Mouse (Mus musculus) c-Kit-positive CD71-negative TER-119-negative erythroid progenitor cells, embryonic 14.5 days (primary cell): ENCODE results near the gene Dst.

Experiments
- DNase-seq: peaks from one replicate; pipeline ENCODE4 v3.0.0-alpha.2; 2013; ENCODE audit warnings: low read depth

Dst gene

DNA sequence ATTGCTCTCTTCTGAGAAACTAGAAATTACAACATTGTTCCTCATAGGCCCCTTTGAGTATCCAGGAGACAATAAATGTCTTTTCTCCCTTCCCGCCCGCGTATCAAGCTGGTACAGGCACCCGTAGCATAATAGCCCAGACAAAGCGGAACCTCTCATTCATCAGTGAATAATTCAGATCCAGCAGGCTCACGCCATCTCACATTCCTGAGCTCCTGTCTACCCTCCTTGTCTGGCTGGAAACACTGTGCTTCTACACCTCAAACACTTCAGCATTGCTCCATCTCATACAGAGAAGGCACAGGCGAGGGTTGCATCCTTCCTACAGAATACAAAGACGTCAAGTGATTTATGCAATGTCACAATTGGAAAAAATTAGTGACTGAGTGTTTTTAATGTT is 23.8 kb downstream of the Dst start:
- DNase-seq = no peak

DNA sequence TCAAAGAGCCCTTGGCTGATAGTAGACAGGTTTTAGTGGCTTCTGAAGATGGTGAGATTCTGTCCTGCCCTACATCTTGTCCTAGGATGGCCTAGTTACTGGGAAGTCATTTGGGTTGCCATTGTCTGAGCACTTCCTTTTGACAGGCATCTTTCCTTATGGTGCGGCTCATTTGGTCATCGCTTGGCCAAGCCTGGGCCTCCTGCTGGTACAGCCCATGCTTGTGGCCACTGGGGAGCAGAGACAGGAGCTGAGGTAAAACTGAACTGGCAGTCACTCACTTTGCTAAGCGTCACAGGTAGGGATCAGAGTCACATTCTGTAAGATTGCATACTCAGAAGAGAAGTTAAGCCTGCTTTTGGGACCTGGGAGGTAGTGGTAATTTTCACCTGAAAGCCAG is 24.2 kb downstream of the Dst start:
- no peak for DNase-seq

DNA sequence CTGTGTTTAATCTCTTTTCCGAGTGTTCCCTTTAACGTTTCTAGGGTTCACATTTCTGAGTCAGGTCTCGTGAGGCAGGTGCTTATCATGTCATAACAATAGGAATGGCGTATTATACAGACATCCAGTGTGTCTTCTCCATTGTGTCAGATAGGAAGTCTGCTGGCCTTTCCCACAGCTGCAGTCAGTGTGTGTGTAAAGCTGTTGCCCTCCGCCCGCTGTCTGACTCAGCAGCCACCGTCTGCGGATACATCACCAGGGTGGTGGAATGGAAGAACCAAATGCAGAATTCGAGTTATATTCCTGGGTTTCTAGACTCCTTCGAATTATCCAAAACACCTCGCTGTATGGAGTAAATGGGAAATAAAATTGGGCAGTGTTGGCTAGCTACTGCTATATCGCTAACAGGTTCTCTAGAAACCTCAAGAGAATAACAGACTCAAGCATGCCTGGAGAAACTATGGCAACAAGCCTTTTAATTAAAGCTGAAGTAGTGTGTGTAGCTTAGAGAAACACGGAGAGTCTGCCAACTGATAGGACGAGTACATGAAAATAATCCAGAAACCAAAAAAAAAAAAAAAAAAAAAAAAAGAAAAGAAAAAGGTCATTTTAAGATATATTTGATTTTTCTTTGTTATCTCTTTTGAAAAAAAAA is 24.9 kb downstream of the Dst start:
- no peak for DNase-seq

DNA sequence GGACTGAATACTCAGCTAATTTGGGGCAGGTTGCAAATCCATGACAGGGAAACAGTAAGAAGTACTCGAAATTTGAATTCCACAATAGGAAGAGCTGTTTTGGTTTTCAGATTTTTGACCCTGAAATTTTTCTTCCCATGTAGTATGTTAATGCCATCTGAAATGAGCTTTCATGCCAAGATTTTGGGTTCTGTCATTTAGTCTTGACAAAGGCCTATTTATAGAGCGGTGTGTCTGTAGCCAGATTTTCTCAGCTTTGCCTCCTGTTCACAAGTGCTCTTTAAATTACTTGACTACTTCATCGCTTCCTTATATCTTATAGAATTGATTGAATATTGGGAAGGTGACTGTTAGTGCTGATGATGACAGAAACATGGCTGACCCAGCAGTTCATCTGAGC is 27.9 kb downstream of the Dst start:
- no peak for DNase-seq

DNA sequence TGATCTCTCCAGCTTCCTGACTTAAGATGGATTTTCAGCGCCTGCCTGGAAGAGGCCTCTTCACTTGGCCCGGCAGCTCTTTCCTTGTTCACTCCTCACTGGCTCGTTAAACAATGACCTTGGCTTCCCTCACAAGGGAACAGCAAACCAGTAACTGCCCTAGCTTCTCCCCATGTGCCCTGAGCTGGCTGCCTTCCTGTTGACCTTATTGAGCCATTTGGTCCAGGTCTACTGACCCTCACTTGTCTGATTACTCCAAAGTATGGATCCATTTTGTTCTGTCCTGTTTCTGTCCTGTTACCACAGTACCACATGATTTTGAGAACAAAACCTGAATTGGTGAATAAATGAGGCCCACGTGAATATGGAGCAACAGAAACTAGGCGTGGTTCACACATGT is 31.8 kb downstream of the Dst start:
- no peak for DNase-seq

DNA sequence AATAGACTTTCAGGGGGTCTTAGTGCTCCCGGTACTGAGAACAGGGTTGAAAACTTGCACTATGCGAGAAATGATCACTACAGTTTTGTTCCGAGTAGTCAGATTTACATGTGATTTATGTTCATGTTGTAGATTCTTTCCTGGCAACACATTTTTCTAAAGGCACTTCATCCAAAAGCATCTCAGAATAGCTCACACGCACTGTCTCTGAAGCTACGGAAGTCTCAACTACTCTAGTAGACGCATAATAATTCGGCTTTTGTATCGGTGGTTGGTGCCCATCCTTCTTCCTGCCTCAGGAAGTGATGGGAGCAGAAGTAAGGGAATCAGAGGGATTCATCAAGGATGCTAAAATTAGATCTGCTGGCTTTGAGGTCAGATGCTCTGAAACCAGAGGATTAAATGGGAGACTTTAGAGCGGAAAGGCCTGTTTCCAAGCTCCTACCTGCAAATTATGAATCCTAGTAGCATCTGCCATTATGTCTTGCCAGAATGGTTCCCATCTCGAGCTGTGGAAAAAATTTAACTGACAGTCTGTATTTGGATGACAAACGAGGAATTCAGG is 32.4 kb downstream of the Dst start:
- DNase-seq = no peak

DNA sequence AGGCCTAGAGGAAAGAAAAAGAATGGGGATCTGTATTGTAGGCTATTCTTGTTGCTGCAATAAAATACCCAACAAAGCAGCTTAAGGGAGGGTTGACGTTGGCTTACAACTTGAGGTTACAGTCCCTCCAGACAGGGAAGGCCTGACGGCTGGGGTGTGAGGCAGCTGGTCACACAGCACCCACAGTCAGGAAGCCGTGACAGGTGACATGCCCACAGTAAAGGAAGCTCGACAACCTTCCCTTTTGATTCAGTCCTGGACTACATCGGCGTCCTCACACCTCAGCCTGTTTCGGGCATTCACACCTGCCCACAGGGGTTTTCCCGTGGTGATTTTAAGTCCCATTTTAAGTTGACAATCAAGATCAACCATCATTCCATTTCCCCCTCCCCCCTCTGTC is 34.6 kb downstream of the Dst start:
- DNase-seq = no peak

DNA sequence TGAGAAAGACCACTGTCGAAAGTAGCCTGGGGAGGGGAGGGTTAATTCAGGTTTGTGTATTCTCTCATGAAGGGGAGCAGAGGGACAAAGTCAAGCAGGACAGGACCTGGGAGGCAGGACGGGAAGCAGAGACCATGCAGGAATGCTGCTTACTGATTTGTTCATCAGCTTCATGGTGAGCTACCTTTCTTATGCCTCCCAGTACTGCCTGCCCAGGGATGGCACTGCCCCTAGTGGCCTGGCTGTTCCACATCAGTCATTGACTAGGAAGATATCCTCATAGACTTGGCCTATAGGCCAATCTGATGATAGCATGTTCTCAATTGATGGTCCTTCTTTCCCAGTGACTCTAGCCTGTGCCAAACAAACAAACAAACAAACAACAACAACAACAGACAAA is 35.9 kb downstream of the Dst start:
- no peak for DNase-seq

DNA sequence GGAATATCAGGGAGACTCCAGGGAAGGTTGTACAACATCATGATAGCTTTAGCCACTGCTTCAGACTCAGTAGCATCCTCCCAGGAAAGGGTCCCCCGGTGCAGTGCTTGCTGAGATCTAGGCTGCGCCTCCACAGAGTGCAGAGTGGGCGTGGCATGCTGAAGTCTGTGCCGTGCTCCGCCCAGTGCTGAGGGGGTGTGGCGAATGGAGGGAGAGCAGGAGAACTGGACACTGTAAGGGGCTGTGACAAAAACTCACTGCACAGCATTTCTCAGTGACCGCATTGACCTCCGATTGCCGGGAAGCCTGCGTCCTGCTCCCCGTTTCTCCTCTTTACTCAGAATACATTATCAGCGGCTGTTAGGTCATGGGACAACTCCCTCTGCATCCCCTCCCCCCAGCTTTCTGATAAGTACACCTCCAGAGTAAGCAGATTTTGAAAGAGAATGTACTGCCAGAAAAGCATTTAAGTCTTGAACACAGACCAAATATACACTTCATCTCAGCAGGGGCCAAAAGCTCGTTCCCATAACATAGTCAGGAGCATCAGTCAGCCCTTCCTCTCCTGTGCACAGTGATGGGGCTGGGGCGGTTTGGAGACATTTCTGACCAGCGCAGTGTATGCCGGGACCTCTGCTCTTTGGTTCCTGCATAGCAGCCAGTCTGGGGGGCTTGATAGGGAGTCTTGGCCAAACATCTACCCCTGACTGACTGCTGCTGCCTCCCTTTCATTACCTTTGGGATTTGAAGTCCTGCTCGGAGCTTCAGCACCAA is 37.1 kb downstream of the Dst start:
- no peak for DNase-seq

DNA sequence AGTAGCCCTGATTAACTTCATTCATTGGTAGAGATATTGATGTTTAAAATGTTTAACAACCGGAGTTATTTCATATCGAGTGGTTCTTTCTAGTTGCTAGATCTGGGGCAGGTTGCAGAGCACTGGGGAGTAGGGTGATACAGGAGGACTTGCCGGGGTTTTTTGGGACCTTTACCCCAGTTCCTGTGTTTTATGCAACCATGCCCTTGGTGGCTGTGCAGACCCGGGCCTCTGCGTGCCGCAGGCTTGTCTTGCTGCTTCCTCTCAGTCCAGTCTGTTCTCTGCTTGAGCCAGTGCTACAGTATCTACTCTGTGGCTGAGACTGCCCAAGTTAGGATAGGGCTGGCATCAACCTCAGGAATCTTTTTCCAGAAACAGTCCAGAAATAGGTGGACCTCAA is 37.7 kb downstream of the Dst start:
- DNase-seq = no peak

DNA sequence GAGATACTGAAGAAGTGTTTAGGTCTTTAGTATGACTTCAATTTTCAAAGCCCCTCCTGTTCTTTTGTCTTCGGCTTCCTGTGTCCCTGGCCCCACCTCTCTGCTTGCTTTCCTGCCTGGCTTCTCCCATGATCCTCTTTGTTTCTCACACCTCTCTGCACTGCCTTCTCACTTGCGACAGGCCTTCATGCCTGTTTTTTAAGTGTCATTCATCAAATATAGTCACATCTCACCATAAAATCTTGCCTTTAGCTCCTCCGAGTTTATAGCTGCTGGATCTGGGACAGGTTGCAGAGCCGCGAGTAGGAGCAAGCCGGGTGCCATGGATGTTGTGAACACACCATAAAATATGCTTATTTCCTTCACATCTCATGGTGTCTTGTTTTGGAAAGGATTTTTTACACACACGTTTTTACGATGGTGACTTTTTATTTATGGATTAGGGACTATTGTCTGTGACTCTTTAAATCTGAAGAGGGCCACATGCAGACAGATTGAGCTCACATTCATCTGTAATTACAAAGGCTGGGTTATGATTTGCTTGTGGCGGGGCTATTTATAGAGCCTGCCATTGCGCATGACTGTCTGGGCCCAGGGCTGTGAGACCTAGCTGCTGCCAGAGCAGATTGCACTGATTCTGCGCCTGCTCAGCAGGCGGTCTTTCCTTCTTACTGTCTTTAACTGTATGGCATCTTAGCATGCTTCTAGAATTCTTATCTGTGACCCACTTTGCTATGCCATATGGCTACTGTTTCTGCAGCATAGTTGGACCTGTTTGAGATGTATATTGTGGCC is 38.8 kb downstream of the Dst start:
- DNase-seq = no peak

DNA sequence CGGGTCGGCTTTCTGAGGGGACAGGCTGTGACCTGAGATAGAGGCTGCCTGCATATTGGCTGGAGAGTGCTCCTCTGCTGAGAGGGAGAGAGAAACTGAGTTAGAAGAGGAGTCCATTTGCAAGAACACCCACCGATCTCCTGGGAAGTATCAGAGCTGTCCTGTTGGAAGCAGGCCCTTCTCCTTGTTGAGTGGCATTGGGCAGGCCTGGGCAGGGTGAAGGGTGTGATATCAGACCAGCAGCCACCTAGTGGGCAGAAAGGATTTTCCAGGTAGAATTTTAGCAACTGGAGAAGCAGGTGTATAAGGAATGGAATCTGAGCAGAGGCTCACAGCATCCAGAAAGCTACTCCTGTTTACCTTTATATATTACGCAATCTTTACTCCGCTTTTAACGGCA is 39.8 kb downstream of the Dst start:
- DNase-seq = no peak

DNA sequence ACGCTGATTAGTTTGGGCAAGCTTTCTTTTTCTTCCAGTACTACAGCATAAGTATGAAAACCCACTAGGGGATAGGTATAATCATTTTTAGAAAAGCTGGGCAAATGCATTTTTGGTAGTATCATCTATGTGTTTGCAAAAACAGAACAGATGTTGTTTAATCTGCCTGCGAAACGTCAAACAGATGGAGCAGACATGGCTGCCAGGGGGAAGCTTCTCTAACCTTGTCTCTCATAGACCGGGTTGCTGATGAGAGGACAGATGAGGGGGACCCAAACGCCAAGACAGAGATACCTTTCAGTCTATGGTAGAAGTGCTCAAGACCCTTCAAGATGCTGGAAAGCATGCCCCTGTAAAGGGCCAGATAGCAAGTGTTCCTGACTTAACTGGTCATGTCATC is 40.5 kb downstream of the Dst start:
- DNase-seq = no peak

DNA sequence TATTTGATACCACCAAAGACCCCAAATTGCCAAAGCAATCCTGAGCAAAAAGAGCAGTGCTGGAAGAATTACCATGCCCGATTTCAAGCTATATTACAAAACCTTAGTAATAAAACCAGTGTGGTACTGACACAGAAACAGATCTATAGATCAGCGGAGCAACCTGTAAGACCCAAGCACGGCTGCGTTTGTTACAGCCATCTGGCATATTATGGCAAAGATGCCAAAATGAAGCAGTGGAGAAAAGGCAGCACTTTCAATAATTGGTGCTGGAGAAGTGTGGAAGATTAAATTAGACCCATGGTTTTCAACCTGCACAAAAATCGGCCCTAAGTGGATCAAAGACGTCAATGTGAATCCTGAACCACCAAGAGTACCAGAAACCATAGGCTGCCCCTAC is 47.6 kb downstream of the Dst start:
- DNase-seq = no peak

DNA sequence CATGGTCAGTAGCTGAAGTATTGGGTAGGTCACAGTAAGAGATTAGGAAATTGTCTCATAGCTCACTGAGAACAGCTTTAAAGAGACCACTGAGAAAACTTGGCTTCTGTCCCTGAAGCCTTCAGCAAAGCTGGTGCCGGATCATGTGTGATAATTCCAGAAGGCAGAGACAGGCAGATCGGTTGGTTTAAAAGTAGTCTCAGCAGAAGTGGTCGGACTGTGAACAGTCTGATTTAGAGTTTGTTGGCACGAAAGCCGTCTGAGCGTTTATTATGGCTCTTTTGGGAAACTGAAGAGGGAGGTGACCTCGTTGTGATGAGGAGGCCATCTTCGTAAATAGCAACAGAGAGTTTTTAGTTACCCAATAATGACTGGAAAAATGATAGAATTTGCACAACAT is 52.4 kb downstream of the Dst start:
- DNase-seq = no peak

DNA sequence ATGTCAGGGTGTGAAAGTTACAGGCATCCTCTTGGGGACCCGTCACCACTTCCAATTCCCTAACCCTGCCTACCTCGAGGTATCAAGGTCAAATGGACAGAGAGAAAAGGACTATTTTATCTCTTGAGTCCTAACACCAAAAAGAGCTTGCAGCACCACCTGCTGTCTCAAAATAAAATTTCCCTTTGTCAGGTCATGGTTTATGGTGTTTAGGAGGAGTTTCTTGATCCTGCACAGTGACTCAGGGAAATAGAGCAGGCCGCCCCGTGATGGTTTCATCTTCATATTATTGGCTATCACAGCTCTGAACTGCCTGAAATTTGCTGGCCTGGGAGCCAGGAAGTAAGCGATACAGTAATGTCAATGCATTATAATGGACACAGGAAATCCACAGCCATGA is 56.6 kb downstream of the Dst start:
- DNase-seq = peak; percentile 30

DNA sequence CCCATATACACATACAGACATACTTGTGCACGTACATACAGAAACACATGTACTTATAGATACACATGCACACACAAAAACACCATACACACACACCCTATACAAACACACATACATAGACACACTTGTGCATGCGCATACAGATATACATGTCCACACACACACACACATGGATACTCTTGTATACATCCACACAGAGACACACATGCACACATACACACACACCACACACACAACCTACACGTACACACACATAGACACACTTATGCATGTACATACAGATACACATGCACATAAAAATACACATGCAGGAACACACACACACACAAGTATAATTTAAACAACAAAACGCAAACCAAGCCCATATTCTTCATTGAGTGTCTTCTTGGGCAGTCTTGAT is 57.8 kb downstream of the Dst start:
- no peak for DNase-seq

DNA sequence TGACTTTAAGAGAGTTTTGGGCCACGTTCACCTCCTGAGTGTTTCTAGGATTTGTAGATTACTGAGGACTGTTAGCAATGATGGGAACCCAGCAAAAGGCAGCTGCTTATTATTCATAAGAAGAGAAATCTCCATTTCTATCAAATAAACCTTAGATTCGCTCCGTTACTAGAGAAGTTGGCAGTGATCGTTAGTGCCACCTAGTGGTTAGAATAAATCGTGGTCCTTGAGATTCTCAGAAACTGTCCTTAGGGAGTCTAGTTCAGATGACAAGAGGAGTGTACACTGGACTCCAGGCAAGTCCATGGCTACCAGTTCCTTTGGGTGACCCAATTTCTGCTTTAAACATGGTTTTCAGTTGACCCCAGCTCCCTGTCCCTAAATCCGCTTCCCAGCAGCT is 58.3 kb downstream of the Dst start:
- DNase-seq = peak; percentile 39

DNA sequence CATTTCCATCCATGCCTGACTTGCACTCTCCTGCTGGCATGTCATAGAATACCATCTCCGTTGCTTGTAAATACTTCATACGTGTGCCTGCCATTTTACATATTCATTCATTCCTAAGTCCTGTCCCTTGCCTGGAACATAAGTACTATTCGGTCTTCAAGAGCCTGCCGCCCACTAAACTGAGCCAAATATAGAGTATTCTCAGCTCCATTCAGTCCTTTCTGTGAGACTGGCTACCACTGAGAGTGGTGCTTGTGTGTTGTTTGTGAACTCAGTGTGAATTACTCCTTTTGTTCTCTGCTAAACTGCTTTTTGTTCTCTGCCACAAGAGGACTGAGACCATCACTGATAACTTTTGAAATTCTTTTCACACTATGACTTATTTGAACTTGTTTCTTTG is 59.2 kb downstream of the Dst start:
- no peak for DNase-seq

DNA sequence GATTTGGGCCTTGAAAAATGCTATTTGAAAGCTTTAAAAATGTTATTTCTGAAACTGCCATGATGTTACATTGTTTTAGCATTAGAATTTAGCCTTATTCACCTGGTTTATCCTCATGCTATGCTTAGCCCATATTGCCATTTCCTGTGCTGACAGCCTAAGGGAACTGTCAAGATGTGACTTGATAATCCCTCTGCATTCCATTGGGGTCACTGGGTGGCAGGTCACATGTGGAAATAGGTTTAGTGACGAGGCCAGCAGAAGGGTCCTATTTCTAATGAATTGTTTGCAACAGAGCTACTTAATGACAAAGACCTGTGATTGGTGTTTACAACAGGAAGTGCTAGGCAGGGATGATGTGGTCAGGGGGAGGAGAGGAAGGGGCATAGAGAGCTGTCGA is 61.9 kb downstream of the Dst start:
- no peak for DNase-seq

DNA sequence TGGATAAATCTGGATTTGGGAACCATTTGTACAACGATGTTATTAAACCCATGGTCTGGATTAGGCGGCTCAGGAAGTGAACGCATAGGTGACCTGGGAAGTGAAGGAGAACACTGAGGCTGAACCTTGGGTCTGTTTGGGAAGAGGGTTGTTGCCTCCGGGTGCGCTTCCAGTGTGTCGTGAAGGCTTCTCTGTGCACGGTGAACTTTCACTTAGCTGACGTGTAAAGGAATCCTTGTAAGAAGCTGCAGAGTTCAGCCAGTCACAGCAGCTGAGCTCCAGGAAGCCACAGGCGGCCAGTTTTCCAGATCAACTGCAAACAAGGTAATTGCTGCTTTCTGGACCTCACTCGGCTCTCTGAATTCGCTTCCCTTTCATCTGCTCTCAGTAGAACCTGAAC is 66.4 kb downstream of the Dst start:
- no peak for DNase-seq

DNA sequence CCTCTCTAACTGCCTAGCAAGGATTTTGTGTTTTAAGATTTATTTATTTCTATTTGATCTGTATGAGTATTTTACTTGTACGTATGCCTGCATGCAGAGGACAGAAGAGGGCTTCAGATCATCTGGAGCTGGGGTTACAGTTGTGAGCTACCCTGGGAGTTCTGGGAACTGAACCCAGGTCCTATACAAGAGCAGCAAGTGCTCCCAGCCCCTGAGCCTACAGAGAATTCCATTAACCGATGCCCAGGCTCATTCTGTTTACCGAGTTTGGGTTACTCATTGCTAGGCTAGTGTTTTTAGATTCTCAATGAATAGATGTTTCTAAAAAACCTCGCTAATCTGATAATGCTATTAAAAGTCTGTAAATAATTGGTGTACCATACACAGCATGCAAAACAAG is 67.3 kb downstream of the Dst start:
- no peak for DNase-seq

DNA sequence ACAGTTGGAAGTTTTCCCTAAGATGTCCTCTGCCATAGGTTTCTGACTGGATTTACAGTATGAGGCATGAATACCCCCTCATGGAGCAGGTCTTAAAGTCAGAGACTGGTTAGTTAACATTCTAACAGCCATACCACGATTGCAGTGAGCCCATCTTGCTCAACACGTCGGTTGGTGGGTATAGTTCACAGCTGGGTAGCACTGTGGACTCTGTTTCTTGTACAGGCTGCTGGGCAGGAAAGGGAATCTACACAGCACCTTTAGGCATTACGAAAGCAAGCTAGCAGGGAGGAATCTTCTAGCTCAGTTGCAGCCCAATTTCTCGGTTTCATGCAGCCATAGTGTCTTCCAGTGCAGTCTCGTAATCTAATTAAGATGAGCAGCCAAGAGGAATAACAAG is 69.8 kb downstream of the Dst start:
- no peak for DNase-seq
